Mouse (Mus musculus): ENCODE data around the gene Akr1a1.

DNA sequence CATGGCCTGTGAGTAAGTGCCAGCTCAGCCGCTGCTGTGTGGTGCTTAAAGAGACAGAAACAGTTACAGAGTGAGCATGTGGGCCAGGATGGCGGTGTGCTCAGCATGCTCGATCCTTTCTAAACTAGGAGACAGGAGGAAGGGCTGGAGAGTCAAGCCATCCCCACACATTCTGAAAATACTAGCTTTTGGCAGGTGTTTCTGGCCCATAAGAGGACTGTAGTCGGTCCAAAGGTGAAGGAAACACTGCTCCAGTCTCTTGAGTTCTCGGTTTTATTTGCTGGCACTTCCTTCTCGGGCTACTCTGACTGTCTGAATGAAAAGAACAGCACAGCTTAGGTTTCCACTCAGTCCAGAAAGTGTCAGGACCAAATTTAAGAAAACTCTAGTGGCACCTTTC is 9.3 kb upstream of the Akr1a1 start:
- no peak for TF ChIP-seq CTCF (IDR thresholded peaks at IDR 0.05; ENCODE audit: low read depth, low read length)
- TF ChIP-seq GATA2 (IDR thresholded peaks at IDR 0.05; ENCODE audit: borderline replicate concordance, low read depth, low read length) = no peak

Data from G1E (cell line).